Mouse (Mus musculus) embryo, embryonic 11 days (tissue): ENCODE measurements at regions not wholly inside any gene's neighbourhood (a gene's known extent, or its start where the extent isn't known, plus 50 kb on each side); places are given as distances from the start of the nearest gene placed in this dataset.
A peak's percentile ranks its signal among the peaks of the same experiment; 100 is the strongest.

Experiments
- DNase-seq: peaks from one replicate; pipeline ENCODE4 v3.0.0-alpha.2; 2015

DNA sequence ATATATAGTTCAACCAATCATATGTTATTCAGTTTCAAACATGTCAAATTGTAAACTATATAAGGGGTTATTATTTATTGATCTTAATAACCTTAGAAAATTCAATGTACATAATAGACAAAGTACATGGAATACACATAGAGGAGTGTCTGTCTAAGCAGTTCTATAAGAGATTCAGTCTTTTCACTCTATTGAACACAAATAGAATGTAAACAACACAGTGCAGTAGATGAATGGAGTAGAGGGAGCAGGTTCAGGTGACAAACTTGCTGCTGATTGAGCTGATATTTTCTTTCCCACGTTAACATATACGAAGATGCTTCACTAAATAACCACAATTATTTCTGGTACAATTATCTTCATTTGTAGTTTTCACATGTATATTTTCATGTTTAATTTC, 1098.6 kb upstream of the Foxg1 start:
- no peak for DNase-seq

DNA sequence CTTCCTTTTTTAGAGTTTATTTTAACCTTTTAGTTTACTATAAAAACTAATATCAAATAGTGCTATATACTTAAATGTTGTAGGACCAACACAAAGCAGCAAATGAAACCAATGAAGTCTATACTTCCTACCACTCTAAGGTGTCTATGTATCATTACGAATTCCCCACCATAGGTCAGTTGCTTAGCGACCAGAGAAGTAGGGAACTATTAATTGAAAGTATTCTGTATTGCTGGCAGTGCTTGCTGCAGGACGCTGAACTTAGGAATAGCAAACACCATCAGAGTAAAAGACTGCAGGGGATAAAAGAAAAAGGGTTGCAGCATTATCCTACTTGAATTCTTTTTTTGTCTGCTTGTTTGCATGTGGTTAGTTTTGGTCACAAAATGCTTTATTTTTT, 1098.1 kb upstream of the Foxg1 start:
- DNase-seq, result peak; percentile 2

DNA sequence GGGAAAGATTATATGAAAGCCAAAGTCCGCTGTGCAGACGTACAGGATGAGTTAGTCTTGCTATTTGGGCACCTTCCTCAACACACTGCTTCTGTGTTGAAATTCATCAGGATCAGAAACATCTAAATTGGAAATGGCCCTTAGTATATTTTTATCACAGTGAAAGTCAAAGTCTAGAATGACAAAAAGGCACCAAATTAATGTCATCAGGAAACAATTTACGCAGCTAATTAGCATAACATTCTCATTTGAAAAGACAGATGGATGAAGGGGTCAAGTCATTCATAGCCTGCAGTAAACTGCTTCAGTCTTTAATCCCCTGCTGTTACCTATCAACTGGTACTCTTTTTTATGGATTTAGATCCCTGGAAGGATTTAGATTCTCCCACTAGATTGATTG, 1092.3 kb upstream of the Foxg1 start:
- peak; percentile 4 for DNase-seq
